Mouse (Mus musculus): ENCODE data around the gene Rbm41. TPM values are rescaled to one million over a fixed set of nuclear protein-coding genes. Genes with fewer than 3 reads are reported as not detected.

Gene Rbm41
- polyA plus RNA-seq (2012; rRNA removed), result 5.0 and 6.2 TPM in 2 replicates

- TF ChIP-seq POLR2A (IDR thresholded peaks at IDR 0.05; ENCODE audit: borderline replicate concordance, extremely low read depth, insufficient read depth, insufficient read length, poor library complexity, severe bottlenecking), result no peak
- TF ChIP-seq CTCF (IDR thresholded peaks at IDR 0.05; ENCODE audit: borderline replicate concordance, extremely low read depth, insufficient read depth, insufficient read length), result no peak
- peak; percentile 90 for DNase-seq (ENCODE audit: low read depth)
Observed at GRCm38 (mm10) chrX:139997740-139998690, at the start of gene Rbm41. TSS of gene Rbm41 (minus strand) at chrX:139998595.

GRCm38 (mm10) chrX:139998691-139999065 lies 283 bp upstream of the Rbm41 start:
- no peak for DNase-seq (ENCODE audit: low read depth)
- TF ChIP-seq POLR2A (IDR thresholded peaks at IDR 0.05; ENCODE audit: borderline replicate concordance, extremely low read depth, insufficient read depth, insufficient read length, poor library complexity, severe bottlenecking) (no peak), CTCF (IDR thresholded peaks at IDR 0.05; ENCODE audit: borderline replicate concordance, extremely low read depth, insufficient read depth, insufficient read length) (no peak)

GRCm38 (mm10) chrX:139982115-139982514 lies 16.3 kb downstream of the Rbm41 start:
- TF ChIP-seq CTCF (IDR thresholded peaks at IDR 0.05; ENCODE audit: borderline replicate concordance, extremely low read depth, insufficient read depth, insufficient read length), result no peak
- no peak for DNase-seq (ENCODE audit: low read depth)

GRCm38 (mm10) chrX:139933507-139933906 lies 64.9 kb downstream of the Rbm41 start:
- no peak for DNase-seq (ENCODE audit: low read depth)
- TF ChIP-seq POLR2A (IDR thresholded peaks at IDR 0.05; ENCODE audit: borderline replicate concordance, extremely low read depth, insufficient read depth, insufficient read length, poor library complexity, severe bottlenecking), result no peak
- TF ChIP-seq CTCF (IDR thresholded peaks at IDR 0.05; ENCODE audit: borderline replicate concordance, extremely low read depth, insufficient read depth, insufficient read length), result no peak

GRCm38 (mm10) chrX:139932472-139932871 lies 65.9 kb downstream of the Rbm41 start:
- peak; percentile 67 for DNase-seq (ENCODE audit: low read depth)
- TF ChIP-seq CTCF (IDR thresholded peaks at IDR 0.05; ENCODE audit: borderline replicate concordance, extremely low read depth, insufficient read depth, insufficient read length) (peak; percentile 21; the same call in 1 of the 2 replicates), POLR2A (IDR thresholded peaks at IDR 0.05; ENCODE audit: borderline replicate concordance, extremely low read depth, insufficient read depth, insufficient read length, poor library complexity, severe bottlenecking) (no peak)

- DNase-seq (ENCODE audit: low read depth), result no peak
- TF ChIP-seq POLR2A (IDR thresholded peaks at IDR 0.05; ENCODE audit: borderline replicate concordance, extremely low read depth, insufficient read depth, insufficient read length, poor library complexity, severe bottlenecking), result no peak
- TF ChIP-seq CTCF (IDR thresholded peaks at IDR 0.05; ENCODE audit: borderline replicate concordance, extremely low read depth, insufficient read depth, insufficient read length), result no peak
Observed at GRCm38 (mm10) chrX:139920572-139920971, 77.8 kb downstream of the Rbm41 start.

GRCm38 (mm10) chrX:139891387-139891786 lies 107.0 kb downstream of the Rbm41 start:
- DNase-seq (ENCODE audit: low read depth), result no peak
- TF ChIP-seq POLR2A (IDR thresholded peaks at IDR 0.05; ENCODE audit: borderline replicate concordance, extremely low read depth, insufficient read depth, insufficient read length, poor library complexity, severe bottlenecking) (no peak), CTCF (IDR thresholded peaks at IDR 0.05; ENCODE audit: borderline replicate concordance, extremely low read depth, insufficient read depth, insufficient read length) (no peak)

GRCm38 (mm10) chrX:139883221-139883620 lies 115.2 kb downstream of the Rbm41 start:
- no peak for TF ChIP-seq POLR2A (IDR thresholded peaks at IDR 0.05; ENCODE audit: borderline replicate concordance, extremely low read depth, insufficient read depth, insufficient read length, poor library complexity, severe bottlenecking)
- TF ChIP-seq CTCF (IDR thresholded peaks at IDR 0.05; ENCODE audit: borderline replicate concordance, extremely low read depth, insufficient read depth, insufficient read length), result no peak
- DNase-seq (ENCODE audit: low read depth), result no peak

- DNase-seq (ENCODE audit: low read depth), result peak; percentile 39
Observed at GRCm38 (mm10) chrX:139877936-139878335, 120.5 kb downstream of the Rbm41 start.

GRCm38 (mm10) chrX:139877105-139877504 lies 121.3 kb downstream of the Rbm41 start:
- TF ChIP-seq POLR2A (IDR thresholded peaks at IDR 0.05; ENCODE audit: borderline replicate concordance, extremely low read depth, insufficient read depth, insufficient read length, poor library complexity, severe bottlenecking) (no peak), CTCF (IDR thresholded peaks at IDR 0.05; ENCODE audit: borderline replicate concordance, extremely low read depth, insufficient read depth, insufficient read length) (no peak)
- no peak for DNase-seq (ENCODE audit: low read depth)

More at GRCm38 (mm10) chrX:139877936-139878335, 120.5 kb downstream of the Rbm41 start:
- TF ChIP-seq POLR2A (IDR thresholded peaks at IDR 0.05; ENCODE audit: borderline replicate concordance, extremely low read depth, insufficient read depth, insufficient read length, poor library complexity, severe bottlenecking) (no peak), CTCF (IDR thresholded peaks at IDR 0.05; ENCODE audit: borderline replicate concordance, extremely low read depth, insufficient read depth, insufficient read length) (no peak)

GRCm38 (mm10) chrX:139870938-139871791 lies 127.2 kb downstream of the Rbm41 start, which contains the start of gene Morc4:
TSS of gene Morc4 (minus strand) at chrX:139871677.
- DNase-seq (ENCODE audit: low read depth), result peak; percentile 84
- TF ChIP-seq CTCF (IDR thresholded peaks at IDR 0.05; ENCODE audit: borderline replicate concordance, extremely low read depth, insufficient read depth, insufficient read length) (no peak), POLR2A (IDR thresholded peaks at IDR 0.05; ENCODE audit: borderline replicate concordance, extremely low read depth, insufficient read depth, insufficient read length, poor library complexity, severe bottlenecking) (0 out of 2 replicates have a peak, but pooled peaks have one; percentile 25)

Measured in brain, embryonic 14.5 days (tissue).